Mouse (Mus musculus): ENCODE measurements around the gene Fam78b.

- TF ChIP-seq CTCF (conservative IDR thresholded peaks at IDR 0.05; ENCODE audit: low read length), result no peak
- no peak for TF ChIP-seq POU5F1 (IDR thresholded peaks at IDR 0.05; ENCODE audit: borderline replicate concordance, low read length)
Measured at GRCm38 (mm10) chr1:167105916-167106315, 104.7 kb downstream of the Fam78b start.
